Mouse (Mus musculus): ENCODE results near the gene Alox15. TPM values are rescaled to one million over a fixed set of nuclear protein-coding genes. Genes with fewer than 3 reads are reported as not detected.

Alox15 gene
- polyA plus RNA-seq, 1 experiment from 2014 or later, result 0.15 TPM

- Histone ChIP-seq H3K27me3 (peaks cover 47% of the 10 kb centered on the region), H3K9ac (no peak overlapping the region), H3K9me3 (replicated peaks) (no peaks in the 10 kb centered on the region), H3K4me3 (no peak overlapping the region), H3K27ac (no peak overlapping the region), H3K36me3 (ENCODE audit: poor library complexity, severe bottlenecking) (no peaks in the 10 kb centered on the region), H3K4me2 (no peak overlapping the region), H3K4me1 (peaks cover 6% of the 10 kb centered on the region)
- ATAC-seq, result no peak
- 83% methylated on average over 10 of the region's 10 CpGs for WGBS
These were observed 4.0 kb downstream of the Alox15 start for GRCm38 (mm10) chr11:70347861-70348260.

GRCm38 (mm10) chr11:70345546-70345945 lies 6.3 kb downstream of the Alox15 start:
- H3K27me3 ChIP-seq, result peaks cover 24% of the 10 kb centered on the region
- whole genome bisulfite sequencing, result 93% methylated on average over 8 of the region's 8 CpGs
- H3K9me3 ChIP-seq (replicated peaks), result no peaks in the 10 kb centered on the region

GRCm38 (mm10) chr11:70345061-70345460 lies 6.8 kb downstream of the Alox15 start:
- no peaks in the 10 kb centered on the region for H3K9me3 ChIP-seq (replicated peaks)
- no peak overlapping the region for H3K9ac ChIP-seq
- 84% methylated on average over 10 of the region's 10 CpGs for WGBS
- H3K27ac ChIP-seq, result no peak overlapping the region
- peaks cover 19% of the 10 kb centered on the region for H3K27me3 ChIP-seq
- no peaks in the 10 kb centered on the region for H3K4me1 ChIP-seq
- no peak for ATAC-seq
- no peak overlapping the region for H3K4me3 ChIP-seq
- H3K36me3 ChIP-seq (ENCODE audit: poor library complexity, severe bottlenecking), result no peaks in the 10 kb centered on the region
- H3K4me2 ChIP-seq, result no peak overlapping the region

More at GRCm38 (mm10) chr11:70345546-70345945, 6.3 kb downstream of the Alox15 start:
- Histone ChIP-seq H3K4me1 (no peaks in the 10 kb centered on the region), H3K4me2 (no peak overlapping the region), H3K9ac (no peak overlapping the region), H3K36me3 (ENCODE audit: poor library complexity, severe bottlenecking) (no peaks in the 10 kb centered on the region), H3K4me3 (no peak overlapping the region), H3K27ac (no peak overlapping the region)
- no peak for ATAC-seq

- H3K4me2 ChIP-seq, result no peak overlapping the region
- no peaks in the 10 kb centered on the region for H3K27me3 ChIP-seq
- no peaks in the 10 kb centered on the region for H3K9me3 ChIP-seq (replicated peaks)
- WGBS, result 32% methylated on average over 7 of the region's 7 CpGs
- H3K9ac ChIP-seq, result no peak overlapping the region
- H3K27ac ChIP-seq, result no peak overlapping the region
- H3K4me1 ChIP-seq, result no peaks in the 10 kb centered on the region
- ATAC-seq, result no peak
- H3K36me3 ChIP-seq (ENCODE audit: poor library complexity, severe bottlenecking), result no peaks in the 10 kb centered on the region
- H3K4me3 ChIP-seq, result no peak overlapping the region
These were observed 12.3 kb downstream of the Alox15 start for GRCm38 (mm10) chr11:70339481-70339880.

GRCm38 (mm10) chr11:70334477-70334876 lies 17.4 kb downstream of the Alox15 start:
- no peaks in the 10 kb centered on the region for H3K9me3 ChIP-seq (replicated peaks)
- H3K9ac ChIP-seq, result no peak overlapping the region
- no peaks in the 10 kb centered on the region for H3K4me1 ChIP-seq
- no peak overlapping the region for H3K4me2 ChIP-seq
- no peaks in the 10 kb centered on the region for H3K36me3 ChIP-seq (ENCODE audit: poor library complexity, severe bottlenecking)
- 36% methylated on average over 4 of the region's 4 CpGs for WGBS
- H3K27me3 ChIP-seq, result no peaks in the 10 kb centered on the region
- no peak overlapping the region for H3K4me3 ChIP-seq
- H3K27ac ChIP-seq, result no peak overlapping the region
- no peak for ATAC-seq

GRCm38 (mm10) chr11:70324726-70325125 lies 27.1 kb downstream of the Alox15 start:
- Histone ChIP-seq H3K9ac (no peak overlapping the region), H3K27ac (no peak overlapping the region), H3K4me1 (peaks cover 6% of the 10 kb centered on the region; the same call in 1 of the 2 replicates), H3K4me2 (no peak overlapping the region), H3K36me3 (ENCODE audit: poor library complexity, severe bottlenecking) (no peaks in the 10 kb centered on the region), H3K9me3 (replicated peaks) (no peaks in the 10 kb centered on the region), H3K4me3 (no peak overlapping the region), H3K27me3 (peaks cover 45% of the 10 kb centered on the region)
- 90% methylated on average over 8 of the region's 8 CpGs for WGBS
- no peak for ATAC-seq

- Histone ChIP-seq H3K4me1 (peaks cover 6% of the 10 kb centered on the region; the same call in 1 of the 2 replicates), H3K9ac (no peak within 1 kb of the TSS), H3K36me3 (ENCODE audit: poor library complexity, severe bottlenecking) (no peaks in the 10 kb centered on the region), H3K4me2 (peak within 1 kb of the TSS; percentile 27), H3K27me3 (peaks cover 44% of the 10 kb centered on the region), H3K9me3 (replicated peaks) (no peaks in the 10 kb centered on the region), H3K4me3 (no peak within 1 kb of the TSS), H3K27ac (no peak within 1 kb of the TSS)
- no peak for ATAC-seq
- 37% methylated on average over 7 of the region's 7 CpGs for WGBS
These were observed 29.3 kb downstream of the Alox15 start, which contains the start of gene Alox12e for GRCm38 (mm10) chr11:70322528-70322927. Gene Alox12e, minus strand, starts transcription at chr11:70322628.

- Histone ChIP-seq H3K4me3 (no peak overlapping the region), H3K27ac (no peak overlapping the region), H3K9ac (no peak overlapping the region), H3K4me1 (peaks cover 6% of the 10 kb centered on the region; the same call in 1 of the 2 replicates), H3K4me2 (peak overlapping the region; percentile 27), H3K36me3 (ENCODE audit: poor library complexity, severe bottlenecking) (no peaks in the 10 kb centered on the region), H3K9me3 (replicated peaks) (no peaks in the 10 kb centered on the region), H3K27me3 (peaks cover 44% of the 10 kb centered on the region)
- WGBS, result 1% methylated on average over 15 of the region's 15 CpGs
- no peak for ATAC-seq
These were observed 30.2 kb downstream of the Alox15 start for GRCm38 (mm10) chr11:70321664-70322063.

GRCm38 (mm10) chr11:70319614-70320013 lies 32.2 kb downstream of the Alox15 start:
- no peak for ATAC-seq
- Histone ChIP-seq H3K9ac (no peak overlapping the region), H3K27me3 (peaks cover 44% of the 10 kb centered on the region), H3K4me3 (no peak overlapping the region), H3K36me3 (ENCODE audit: poor library complexity, severe bottlenecking) (no peaks in the 10 kb centered on the region), H3K9me3 (replicated peaks) (no peaks in the 10 kb centered on the region), H3K4me2 (no peak overlapping the region), H3K4me1 (peaks cover 6% of the 10 kb centered on the region; the same call in 1 of the 2 replicates), H3K27ac (no peak overlapping the region)
- 83% methylated on average over 12 of the region's 12 CpGs for WGBS

- H3K4me1 ChIP-seq, result no peaks in the 10 kb centered on the region
- H3K4me3 ChIP-seq, result no peak overlapping the region
- no peak overlapping the region for H3K27ac ChIP-seq
- no peak for ATAC-seq
- H3K9ac ChIP-seq, result no peak overlapping the region
- H3K27me3 ChIP-seq, result no peaks in the 10 kb centered on the region; the same call in 1 of the 2 replicates
- H3K36me3 ChIP-seq (ENCODE audit: poor library complexity, severe bottlenecking), result no peaks in the 10 kb centered on the region
- H3K9me3 ChIP-seq (replicated peaks), result no peaks in the 10 kb centered on the region
- H3K4me2 ChIP-seq, result no peak overlapping the region
- 44% methylated on average over 7 of the region's 7 CpGs for WGBS
These were observed 38.0 kb downstream of the Alox15 start for GRCm38 (mm10) chr11:70313833-70314232.

GRCm38 (mm10) chr11:70309341-70309740 lies 42.5 kb downstream of the Alox15 start:
- H3K4me2 ChIP-seq, result no peak overlapping the region
- 26% methylated on average over 9 of the region's 9 CpGs for WGBS
- no peak for ATAC-seq

GRCm38 (mm10) chr11:70308296-70308695 lies 43.5 kb downstream of the Alox15 start:
- H3K27ac ChIP-seq, result no peak overlapping the region
- no peak for ATAC-seq
- H3K4me3 ChIP-seq, result no peak overlapping the region
- H3K36me3 ChIP-seq (ENCODE audit: poor library complexity, severe bottlenecking), result no peaks in the 10 kb centered on the region
- WGBS, result 85% methylated on average over 2 of the region's 2 CpGs
- H3K27me3 ChIP-seq, result no peaks in the 10 kb centered on the region; the same call in 1 of the 2 replicates
- no peak overlapping the region for H3K4me2 ChIP-seq
- H3K9ac ChIP-seq, result no peak overlapping the region
- H3K4me1 ChIP-seq, result no peaks in the 10 kb centered on the region
- H3K9me3 ChIP-seq (replicated peaks), result no peaks in the 10 kb centered on the region

More at GRCm38 (mm10) chr11:70309341-70309740, 42.5 kb downstream of the Alox15 start:
- no peak overlapping the region for H3K27ac ChIP-seq
- no peaks in the 10 kb centered on the region; the same call in 1 of the 2 replicates for H3K27me3 ChIP-seq
- H3K4me3 ChIP-seq, result no peak overlapping the region
- no peaks in the 10 kb centered on the region for H3K4me1 ChIP-seq
- H3K36me3 ChIP-seq (ENCODE audit: poor library complexity, severe bottlenecking), result no peaks in the 10 kb centered on the region
- no peaks in the 10 kb centered on the region for H3K9me3 ChIP-seq (replicated peaks)
- H3K9ac ChIP-seq, result no peak overlapping the region

- Histone ChIP-seq H3K27me3 (no peaks in the 10 kb centered on the region), H3K9ac (no peak overlapping the region), H3K36me3 (ENCODE audit: poor library complexity, severe bottlenecking) (no peaks in the 10 kb centered on the region), H3K27ac (no peak overlapping the region), H3K4me3 (no peak overlapping the region), H3K4me2 (no peak overlapping the region), H3K4me1 (no peaks in the 10 kb centered on the region), H3K9me3 (replicated peaks) (0 out of 2 replicates have a peak, but pooled peaks cover 2% of the 10 kb centered on the region)
- WGBS, result 85% methylated on average over 7 of the region's 7 CpGs
- no peak for ATAC-seq
These were observed 45.7 kb downstream of the Alox15 start for GRCm38 (mm10) chr11:70306159-70306558.
